Mouse (Mus musculus) ES-E14 (cell line): ENCODE measurements around the gene Gm40193.

Experiments used
- CHD2 ChIP-seq: IDR thresholded peaks from 2 replicates; pipeline ENCODE4 v1.6.1; 2014; ENCODE audit warnings: mild to moderate bottlenecking, low read depth, low read length, inconsistent platforms
- HCFC1 ChIP-seq: IDR thresholded peaks from 2 replicates; pipeline ENCODE4 v1.6.1; 2012; ENCODE audit warnings: low read length, inconsistent platforms, borderline replicate concordance; ENCODE audit not compliant: insufficient read depth
- MAFK ChIP-seq: IDR thresholded peaks from 2 replicates; pipeline ENCODE4 v1.6.1; 2014; ENCODE audit warnings: mild to moderate bottlenecking, low read depth, low read length, inconsistent platforms; ENCODE audit not compliant: insufficient read depth
- ZC3H11A ChIP-seq: IDR thresholded peaks from 2 replicates; pipeline ENCODE4 v1.6.1; 2012; ENCODE audit warnings: low read depth, mild to moderate bottlenecking, inconsistent platforms, low read length, borderline replicate concordance

DNA sequence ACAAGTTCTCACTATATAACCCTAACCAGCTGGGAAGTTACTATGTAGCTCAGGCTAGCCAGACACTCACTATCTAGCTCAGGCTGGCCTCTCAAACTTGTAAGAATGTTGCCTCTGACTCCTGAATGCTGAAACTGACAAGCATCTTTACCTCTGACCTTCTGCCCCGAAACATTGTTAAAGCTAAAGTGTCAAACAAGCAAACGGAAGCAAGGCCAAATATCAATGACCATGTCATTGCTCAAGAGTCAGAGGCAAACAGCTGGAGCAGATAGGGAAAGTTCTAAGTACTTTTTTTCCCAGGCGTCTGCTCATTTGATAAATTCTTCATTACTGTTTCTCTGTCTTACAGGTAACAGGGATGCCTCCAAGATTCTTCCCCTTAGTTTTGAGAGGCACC, 30.7 kb downstream of the Gm40193 start:
- TF ChIP-seq HCFC1 (no peak), MAFK (no peak), CHD2 (no peak), ZC3H11A (no peak)
